Mouse (Mus musculus): ENCODE results near the gene Tmem102.

- no peak for TF ChIP-seq POLR2A (IDR thresholded peaks at IDR 0.05; ENCODE audit: insufficient read length, low read depth)
- TF ChIP-seq TCF12 (IDR thresholded peaks at IDR 0.05; ENCODE audit: insufficient read depth, poor library complexity, severe bottlenecking), result no peak
- no peak for TF ChIP-seq MAX (IDR thresholded peaks at IDR 0.05; ENCODE audit: low read depth)
- TF ChIP-seq E2F4 (IDR thresholded peaks at IDR 0.05; ENCODE audit: insufficient read depth), result no peak
- TF ChIP-seq USF1 (IDR thresholded peaks at IDR 0.05; ENCODE audit: low read depth), result no peak
- no peak for TF ChIP-seq MYOD1 (IDR thresholded peaks at IDR 0.05; ENCODE audit: control insufficient read depth in 1 of 3, insufficient read length in 2 of 3, low read depth in 2 of 3)
- no peak for TF ChIP-seq CEBPB (IDR thresholded peaks at IDR 0.05; ENCODE audit: insufficient read depth, poor library complexity, severe bottlenecking)
- TF ChIP-seq POLR2AphosphoS2 (IDR thresholded peaks at IDR 0.05; ENCODE audit: insufficient read length, low read depth), result no peak
- TF ChIP-seq MYOG (IDR thresholded peaks at IDR 0.05; ENCODE audit: control insufficient read depth in 1 of 3, insufficient read depth in 1 of 3, insufficient read length in 2 of 3, low read depth in 2 of 3), result no peak
Measured at GRCm38 (mm10) chr11:69754701-69755100, 50.7 kb downstream of the Tmem102 start.

Measured in myocyte (in vitro differentiated cells).